Mouse (Mus musculus): ENCODE measurements around the gene Phb2. TPM values are rescaled to one million over a fixed set of nuclear protein-coding genes. Genes with fewer than 3 reads are reported as not detected.
A peak's percentile ranks its signal among the peaks of the same experiment; 100 is the strongest.

The Phb2 gene
- total and polyA plus RNA-seq, 2 experiments, result 140 to 209 TPM

DNA sequence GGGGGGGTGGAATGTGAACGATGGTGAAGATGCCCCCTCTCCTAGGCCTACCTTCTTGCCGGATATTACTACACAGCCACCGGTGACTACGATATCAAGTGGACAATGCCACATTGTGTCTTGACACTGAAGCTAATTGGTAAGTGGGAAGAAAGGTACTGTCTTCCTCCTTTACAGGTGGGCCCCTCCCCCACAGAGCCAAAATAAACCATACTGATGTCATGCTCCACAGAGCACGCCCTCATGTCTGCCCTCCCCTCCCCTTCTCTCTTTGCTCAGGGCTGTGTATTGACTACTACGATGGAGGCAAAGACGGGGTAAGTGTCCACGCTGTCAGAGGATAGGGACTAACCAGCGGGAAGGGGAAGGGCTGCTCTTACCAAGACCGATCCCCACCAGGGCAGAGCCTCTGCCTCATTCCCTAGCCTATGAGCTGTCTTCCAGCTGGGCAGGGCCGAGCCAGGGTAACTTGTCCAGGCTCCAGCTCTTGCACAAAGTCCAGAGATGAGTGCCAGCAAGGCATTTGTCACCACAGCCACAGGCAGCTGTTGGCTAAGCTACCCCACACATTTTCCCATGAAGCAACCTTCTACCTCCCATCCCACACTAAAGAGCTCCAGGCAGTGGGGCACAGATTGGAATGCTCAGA is 12.1 kb upstream of the Phb2 start:
- H3K36me3 ChIP-seq (ENCODE audit: control insufficient read depth, insufficient read depth, low read length), result peaks cover 35% of the 10 kb centered on the region

DNA sequence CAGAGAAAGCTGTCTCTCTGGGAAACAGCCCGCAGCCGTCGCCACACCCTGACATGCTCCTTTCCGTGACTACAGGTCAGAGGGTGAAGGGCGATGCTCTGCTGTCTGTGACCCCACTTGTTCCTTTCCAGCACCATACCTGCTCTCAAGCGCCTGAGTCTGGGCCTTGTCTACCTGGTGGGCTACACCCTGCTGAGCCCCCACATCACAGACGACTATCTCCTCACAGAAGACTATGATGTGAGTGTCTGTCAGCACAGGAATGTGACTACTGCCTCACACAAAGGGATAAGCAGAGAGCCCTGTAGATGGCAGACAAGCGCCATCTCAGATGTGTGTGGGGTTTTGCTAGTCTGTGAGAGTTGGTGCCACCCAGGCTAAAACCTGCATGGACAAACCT is 10.8 kb upstream of the Phb2 start:
- no peaks in the 10 kb centered on the region for H3K27me3 ChIP-seq (ENCODE audit: control insufficient read depth, insufficient read depth, low read length)
- H3K4me1 ChIP-seq (ENCODE audit: control insufficient read depth, insufficient read depth, low read length), result peaks cover 29% of the 10 kb centered on the region
- DNase-seq (ENCODE audit: extremely low read depth, low read depth, low spot score), result peak; percentile 58
- 37% methylated on average over 8 of the region's 8 CpGs for WGBS
- peaks cover 33% of the 10 kb centered on the region for H3K36me3 ChIP-seq (ENCODE audit: control insufficient read depth, insufficient read depth, low read length)
- peaks cover 2% of the 10 kb centered on the region; the same call in 1 of the 2 replicates for H3K79me2 ChIP-seq (ENCODE audit: control insufficient read depth, insufficient read depth, low read length)
- TF ChIP-seq POLR2A (IDR thresholded peaks at IDR 0.05; ENCODE audit: extremely low read depth, insufficient read depth, low read length) (no peak), CTCF (IDR thresholded peaks at IDR 0.05; ENCODE audit: low read depth, low read length) (peak; percentile 19; the same call in 1 of the 2 replicates)
- H3K27ac ChIP-seq (replicated peaks; ENCODE audit: insufficient read depth, low read depth, low read length), result peak overlapping the region; percentile 52
- no peak overlapping the region for H3K4me3 ChIP-seq (ENCODE audit: insufficient read depth, low read depth, low read length)
- no peak overlapping the region for H3K9ac ChIP-seq (ENCODE audit: low read depth, low read length)

More for the DNA sequence above, 12.1 kb upstream of the Phb2 start:
- no peak overlapping the region for H3K4me3 ChIP-seq (ENCODE audit: insufficient read depth, low read depth, low read length)
- H3K79me2 ChIP-seq (ENCODE audit: control insufficient read depth, insufficient read depth, low read length), result peaks cover 2% of the 10 kb centered on the region; the same call in 1 of the 2 replicates
- H3K9ac ChIP-seq (ENCODE audit: low read depth, low read length), result peak overlapping the region; percentile 48
- peaks cover 36% of the 10 kb centered on the region for H3K4me1 ChIP-seq (ENCODE audit: control insufficient read depth, insufficient read depth, low read length)
- DNase-seq (ENCODE audit: extremely low read depth, low read depth, low spot score), result peak; percentile 96
- 45% methylated on average over 11 of the region's 11 CpGs for WGBS
- no peak for TF ChIP-seq CTCF (IDR thresholded peaks at IDR 0.05; ENCODE audit: low read depth, low read length)
- no peak for TF ChIP-seq POLR2A (IDR thresholded peaks at IDR 0.05; ENCODE audit: extremely low read depth, insufficient read depth, low read length)
- H3K27me3 ChIP-seq (ENCODE audit: control insufficient read depth, insufficient read depth, low read length), result no peaks in the 10 kb centered on the region
- peak overlapping the region; percentile 83 for H3K27ac ChIP-seq (replicated peaks; ENCODE audit: insufficient read depth, low read depth, low read length)

DNA sequence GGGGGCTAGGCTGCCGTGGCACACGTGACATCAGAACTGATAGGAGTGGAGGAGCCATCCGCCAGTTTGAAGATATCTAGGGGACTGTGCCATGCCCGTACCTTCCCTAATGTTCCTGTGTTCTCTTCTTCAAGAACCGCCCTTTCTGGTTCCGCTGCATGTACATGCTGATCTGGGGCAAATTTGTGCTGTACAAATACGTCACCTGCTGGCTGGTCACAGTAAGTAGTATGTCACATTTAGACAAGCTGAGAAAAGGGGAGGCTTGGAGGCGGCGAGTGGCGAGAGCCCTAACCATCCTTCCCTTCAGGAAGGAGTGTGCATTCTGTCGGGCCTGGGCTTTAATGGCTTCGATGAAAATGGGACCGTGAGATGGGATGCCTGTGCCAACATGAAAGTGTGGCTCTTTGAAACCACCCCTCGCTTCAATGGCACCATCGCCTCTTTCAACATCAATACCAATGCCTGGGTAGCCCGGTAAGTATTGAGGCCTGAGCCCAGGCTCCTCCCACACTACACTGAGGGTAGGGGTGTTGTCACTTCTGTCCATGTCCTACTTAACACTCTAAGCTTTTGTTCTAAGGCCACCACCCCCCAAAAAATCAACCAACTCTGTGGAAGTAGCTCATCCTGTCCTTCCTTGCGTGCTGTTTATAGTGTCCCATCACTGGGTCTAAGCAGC is 9.9 kb upstream of the Phb2 start:
- peaks cover 23% of the 10 kb centered on the region for H3K4me1 ChIP-seq (ENCODE audit: control insufficient read depth, insufficient read depth, low read length)
- H3K27me3 ChIP-seq (ENCODE audit: control insufficient read depth, insufficient read depth, low read length), result no peaks in the 10 kb centered on the region
- H3K9ac ChIP-seq (ENCODE audit: low read depth, low read length), result no peak overlapping the region
- TF ChIP-seq POLR2A (IDR thresholded peaks at IDR 0.05; ENCODE audit: extremely low read depth, insufficient read depth, low read length) (no peak), CTCF (IDR thresholded peaks at IDR 0.05; ENCODE audit: low read depth, low read length) (no peak)
- H3K4me3 ChIP-seq (ENCODE audit: insufficient read depth, low read depth, low read length), result no peak overlapping the region
- no peak for DNase-seq (ENCODE audit: extremely low read depth, low read depth, low spot score)
- H3K27ac ChIP-seq (replicated peaks; ENCODE audit: insufficient read depth, low read depth, low read length), result no peak overlapping the region
- H3K79me2 ChIP-seq (ENCODE audit: control insufficient read depth, insufficient read depth, low read length), result peaks cover under 1% of the 10 kb centered on the region; the same call in 1 of the 2 replicates
- peaks cover 33% of the 10 kb centered on the region for H3K36me3 ChIP-seq (ENCODE audit: control insufficient read depth, insufficient read depth, low read length)
- 76% methylated on average over 17 of the region's 17 CpGs for WGBS

DNA sequence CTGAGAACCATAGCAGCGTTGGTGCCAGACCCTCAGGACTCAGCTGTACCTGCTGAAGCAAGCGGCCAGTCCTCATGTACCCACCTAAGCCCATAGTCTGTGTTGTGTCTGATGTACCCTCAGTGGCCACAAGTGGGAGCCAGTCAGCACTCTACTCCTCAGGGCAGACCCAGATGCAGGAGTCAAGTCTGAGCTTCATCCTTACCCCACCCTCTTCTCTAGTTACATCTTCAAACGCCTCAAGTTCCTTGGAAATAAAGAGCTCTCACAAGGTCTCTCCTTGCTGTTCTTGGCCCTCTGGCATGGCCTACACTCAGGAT is 9.4 kb upstream of the Phb2 start:
- DNase-seq (ENCODE audit: extremely low read depth, low read depth, low spot score), result peak; percentile 45

DNA sequence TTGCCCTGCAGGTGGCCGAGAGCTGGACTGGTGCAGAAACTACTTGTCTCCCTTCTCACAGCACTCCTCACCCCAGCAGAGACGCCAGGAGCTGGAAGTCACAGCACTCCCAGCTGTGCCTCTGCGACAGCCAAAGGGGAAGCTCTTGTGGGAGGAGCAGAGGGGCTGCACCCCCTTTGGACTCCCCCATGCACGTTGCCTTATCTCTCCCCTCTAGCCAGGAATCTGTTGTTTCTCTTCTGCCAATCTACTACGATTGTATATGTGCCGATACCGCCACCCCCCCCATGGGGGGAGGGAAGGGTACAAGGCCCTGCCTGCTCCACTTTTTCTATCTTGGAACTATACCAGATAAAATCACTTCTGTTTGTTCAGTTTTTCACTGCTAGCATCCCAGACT is 8.3 kb upstream of the Phb2 start:
- WGBS, result 59% methylated on average over 7 of the region's 7 CpGs

More for the DNA sequence above, 9.4 kb upstream of the Phb2 start:
- peaks cover 22% of the 10 kb centered on the region for H3K4me1 ChIP-seq (ENCODE audit: control insufficient read depth, insufficient read depth, low read length)
- no peak overlapping the region for H3K27ac ChIP-seq (replicated peaks; ENCODE audit: insufficient read depth, low read depth, low read length)
- TF ChIP-seq POLR2A (IDR thresholded peaks at IDR 0.05; ENCODE audit: extremely low read depth, insufficient read depth, low read length) (no peak), CTCF (IDR thresholded peaks at IDR 0.05; ENCODE audit: low read depth, low read length) (peak; percentile 88)
- 72% methylated on average over 3 of the region's 3 CpGs for WGBS
- H3K9ac ChIP-seq (ENCODE audit: low read depth, low read length), result no peak overlapping the region
- peaks cover 33% of the 10 kb centered on the region for H3K36me3 ChIP-seq (ENCODE audit: control insufficient read depth, insufficient read depth, low read length)
- H3K4me3 ChIP-seq (ENCODE audit: insufficient read depth, low read depth, low read length), result no peak overlapping the region
- no peaks in the 10 kb centered on the region for H3K27me3 ChIP-seq (ENCODE audit: control insufficient read depth, insufficient read depth, low read length)
- peaks cover 4% of the 10 kb centered on the region; the same call in 1 of the 2 replicates for H3K79me2 ChIP-seq (ENCODE audit: control insufficient read depth, insufficient read depth, low read length)

DNA sequence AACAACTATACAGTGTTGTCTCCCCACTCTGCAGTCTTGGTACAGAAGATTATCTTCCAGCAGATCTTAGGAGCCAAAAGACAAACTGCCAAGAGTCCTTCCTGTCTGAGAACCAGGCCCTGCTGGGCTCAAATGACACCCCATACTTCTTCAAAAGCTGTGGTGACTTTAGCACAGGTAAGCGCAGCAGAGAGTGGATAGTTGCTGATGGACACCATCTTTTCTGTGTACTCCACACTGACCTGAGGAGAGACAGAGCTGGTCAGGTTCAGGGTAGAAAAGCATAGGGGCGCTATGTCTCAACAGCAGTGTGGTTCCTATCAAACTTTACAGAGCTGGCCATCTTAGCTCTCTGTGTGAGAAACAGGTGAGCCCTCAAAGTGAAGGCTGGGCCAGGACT is 7.7 kb upstream of the Phb2 start:
- Histone ChIP-seq H3K4me1 (ENCODE audit: control insufficient read depth, insufficient read depth, low read length) (peaks cover 27% of the 10 kb centered on the region), H3K36me3 (ENCODE audit: control insufficient read depth, insufficient read depth, low read length) (peaks cover 27% of the 10 kb centered on the region), H3K79me2 (ENCODE audit: control insufficient read depth, insufficient read depth, low read length) (peaks cover 12% of the 10 kb centered on the region; the same call in 1 of the 2 replicates), H3K9ac (ENCODE audit: low read depth, low read length) (no peak overlapping the region), H3K27me3 (ENCODE audit: control insufficient read depth, insufficient read depth, low read length) (no peaks in the 10 kb centered on the region), H3K4me3 (ENCODE audit: insufficient read depth, low read depth, low read length) (no peak overlapping the region), H3K27ac (replicated peaks; ENCODE audit: insufficient read depth, low read depth, low read length) (no peak overlapping the region)
- no peak for DNase-seq (ENCODE audit: extremely low read depth, low read depth, low spot score)
- TF ChIP-seq POLR2A (IDR thresholded peaks at IDR 0.05; ENCODE audit: extremely low read depth, insufficient read depth, low read length) (no peak), CTCF (IDR thresholded peaks at IDR 0.05; ENCODE audit: low read depth, low read length) (no peak)
- WGBS, result 93% methylated on average over 2 of the region's 2 CpGs

More for the DNA sequence above, 8.3 kb upstream of the Phb2 start:
- H3K27me3 ChIP-seq (ENCODE audit: control insufficient read depth, insufficient read depth, low read length), result no peaks in the 10 kb centered on the region
- H3K36me3 ChIP-seq (ENCODE audit: control insufficient read depth, insufficient read depth, low read length), result peaks cover 29% of the 10 kb centered on the region
- no peak overlapping the region for H3K27ac ChIP-seq (replicated peaks; ENCODE audit: insufficient read depth, low read depth, low read length)
- H3K4me1 ChIP-seq (ENCODE audit: control insufficient read depth, insufficient read depth, low read length), result peaks cover 29% of the 10 kb centered on the region
- H3K4me3 ChIP-seq (ENCODE audit: insufficient read depth, low read depth, low read length), result no peak overlapping the region
- no peak for TF ChIP-seq CTCF (IDR thresholded peaks at IDR 0.05; ENCODE audit: low read depth, low read length)
- TF ChIP-seq POLR2A (IDR thresholded peaks at IDR 0.05; ENCODE audit: extremely low read depth, insufficient read depth, low read length), result no peak
- no peak overlapping the region for H3K9ac ChIP-seq (ENCODE audit: low read depth, low read length)
- peaks cover 9% of the 10 kb centered on the region; the same call in 1 of the 2 replicates for H3K79me2 ChIP-seq (ENCODE audit: control insufficient read depth, insufficient read depth, low read length)
- no peak for DNase-seq (ENCODE audit: extremely low read depth, low read depth, low spot score)

Data from liver, adult 2 months (tissue).